Mouse (Mus musculus): ENCODE results near the gene Fktn. TPM values are rescaled to one million over a fixed set of nuclear protein-coding genes. Genes with fewer than 3 reads are reported as not detected.

Fktn gene
- polyA plus RNA-seq, 1 experiment from 2014 or later = 13.8 TPM

GRCm38 (mm10) chr4:53773911-53774310, 60.1 kb downstream of the Fktn start:
- Histone ChIP-seq H3K27me3 (peaks cover 25% of the 10 kb centered on the region), H3K4me2 (no peak overlapping the region), H3K4me1 (peaks cover 7% of the 10 kb centered on the region; the same call in 1 of the 2 replicates), H3K27ac (no peak overlapping the region), H3K4me3 (no peak overlapping the region), H3K9ac (no peak overlapping the region), H3K9me3 (no peaks in the 10 kb centered on the region), H3K36me3 (no peaks in the 10 kb centered on the region)
- WGBS = 47% methylated on average over 6 of the region's 6 CpGs
- ATAC-seq (ENCODE audit: insufficient number of reproducible peaks, insufficient read depth, low FRiP score, low TSS enrichment, low read depth) = no peak

GRCm38 (mm10) chr4:53781396-53781795, 67.6 kb downstream of the Fktn start:
- no peak for ATAC-seq (ENCODE audit: insufficient number of reproducible peaks, insufficient read depth, low FRiP score, low TSS enrichment, low read depth)
- no peak overlapping the region for H3K4me3 ChIP-seq
- no peak overlapping the region for H3K27ac ChIP-seq
- peaks cover 36% of the 10 kb centered on the region for H3K27me3 ChIP-seq
- no peaks in the 10 kb centered on the region for H3K36me3 ChIP-seq
- H3K9me3 ChIP-seq = no peaks in the 10 kb centered on the region
- H3K4me2 ChIP-seq = no peak overlapping the region
- H3K4me1 ChIP-seq = peaks cover 23% of the 10 kb centered on the region
- WGBS = 53% methylated on average over 4 of the region's 4 CpGs
- H3K9ac ChIP-seq = no peak overlapping the region

- no peak for ATAC-seq (ENCODE audit: insufficient number of reproducible peaks, insufficient read depth, low FRiP score, low TSS enrichment, low read depth)
- 11% methylated on average over 14 of the region's 14 CpGs for WGBS
- H3K36me3 ChIP-seq = no peaks in the 10 kb centered on the region
- no peaks in the 10 kb centered on the region for H3K9me3 ChIP-seq
- H3K27me3 ChIP-seq = peaks cover 25% of the 10 kb centered on the region
- H3K9ac ChIP-seq = no peak overlapping the region
- H3K4me1 ChIP-seq = peaks cover 23% of the 10 kb centered on the region
- no peak overlapping the region for H3K27ac ChIP-seq
- H3K4me2 ChIP-seq = no peak overlapping the region
- no peak overlapping the region for H3K4me3 ChIP-seq
Observed at GRCm38 (mm10) chr4:53782216-53783070, 68.6 kb downstream of the Fktn start.

- Histone ChIP-seq H3K9ac (no peak overlapping the region), H3K4me1 (peaks cover 7% of the 10 kb centered on the region), H3K27ac (no peak overlapping the region), H3K9me3 (no peaks in the 10 kb centered on the region), H3K27me3 (peaks cover 3% of the 10 kb centered on the region; the same call in 1 of the 2 replicates), H3K4me3 (no peak overlapping the region), H3K4me2 (no peak overlapping the region), H3K36me3 (no peaks in the 10 kb centered on the region)
- ATAC-seq (ENCODE audit: insufficient number of reproducible peaks, insufficient read depth, low FRiP score, low TSS enrichment, low read depth) = no peak
- WGBS = 83% methylated on average over 15 of the region's 15 CpGs
Observed at GRCm38 (mm10) chr4:53785746-53786398, 72.1 kb downstream of the Fktn start.

GRCm38 (mm10) chr4:53786851-53787250, 73.1 kb downstream of the Fktn start:
- no peaks in the 10 kb centered on the region for H3K9me3 ChIP-seq
- ATAC-seq (ENCODE audit: insufficient number of reproducible peaks, insufficient read depth, low FRiP score, low TSS enrichment, low read depth) = no peak
- no peak overlapping the region for H3K27ac ChIP-seq
- no peaks in the 10 kb centered on the region for H3K36me3 ChIP-seq
- H3K4me1 ChIP-seq = peaks cover 7% of the 10 kb centered on the region
- no peaks in the 10 kb centered on the region for H3K27me3 ChIP-seq
- H3K9ac ChIP-seq = no peak overlapping the region
- H3K4me2 ChIP-seq = no peak overlapping the region
- no peak overlapping the region for H3K4me3 ChIP-seq
- WGBS = 73% methylated on average over 5 of the region's 5 CpGs

GRCm38 (mm10) chr4:53789346-53789745, 75.5 kb downstream of the Fktn start:
- H3K27me3 ChIP-seq = no peaks in the 10 kb centered on the region
- WGBS = 14% methylated on average over 4 of the region's 4 CpGs
- no peak for ATAC-seq (ENCODE audit: insufficient number of reproducible peaks, insufficient read depth, low FRiP score, low TSS enrichment, low read depth)
- no peak overlapping the region for H3K27ac ChIP-seq
- no peak overlapping the region for H3K9ac ChIP-seq
- no peak overlapping the region for H3K4me2 ChIP-seq
- no peaks in the 10 kb centered on the region for H3K36me3 ChIP-seq
- no peak overlapping the region for H3K4me3 ChIP-seq
- H3K4me1 ChIP-seq = no peaks in the 10 kb centered on the region
- no peaks in the 10 kb centered on the region for H3K9me3 ChIP-seq

GRCm38 (mm10) chr4:53794257-53794966, 80.6 kb downstream of the Fktn start:
- Histone ChIP-seq H3K27ac (no peak overlapping the region), H3K27me3 (0 out of 2 replicates have a peak, but pooled peaks cover 5% of the 10 kb centered on the region), H3K9me3 (no peaks in the 10 kb centered on the region), H3K36me3 (no peaks in the 10 kb centered on the region), H3K4me1 (no peaks in the 10 kb centered on the region; the same call in 1 of the 2 replicates), H3K9ac (no peak overlapping the region), H3K4me2 (no peak overlapping the region), H3K4me3 (no peak overlapping the region)
- ATAC-seq (ENCODE audit: insufficient number of reproducible peaks, insufficient read depth, low FRiP score, low TSS enrichment, low read depth) = no peak
- WGBS = 83% methylated on average over 5 of the region's 5 CpGs

- H3K9ac ChIP-seq = no peak overlapping the region
- 0 out of 2 replicates have a peak, but pooled peaks cover 5% of the 10 kb centered on the region for H3K27me3 ChIP-seq
- H3K27ac ChIP-seq = no peak overlapping the region
- no peaks in the 10 kb centered on the region for H3K9me3 ChIP-seq
- 36% methylated on average over 2 of the region's 2 CpGs for WGBS
- no peak overlapping the region for H3K4me3 ChIP-seq
- H3K4me1 ChIP-seq = no peaks in the 10 kb centered on the region; the same call in 1 of the 2 replicates
- no peak overlapping the region for H3K4me2 ChIP-seq
- ATAC-seq (ENCODE audit: insufficient number of reproducible peaks, insufficient read depth, low FRiP score, low TSS enrichment, low read depth) = no peak
- H3K36me3 ChIP-seq = no peaks in the 10 kb centered on the region
Observed at GRCm38 (mm10) chr4:53795086-53795485, 81.3 kb downstream of the Fktn start.

- WGBS = 73% methylated on average over 2 of the region's 2 CpGs
- Histone ChIP-seq H3K9ac (no peak overlapping the region), H3K4me1 (no peaks in the 10 kb centered on the region; the same call in 1 of the 2 replicates), H3K9me3 (no peaks in the 10 kb centered on the region), H3K36me3 (no peaks in the 10 kb centered on the region), H3K27me3 (0 out of 2 replicates have a peak, but pooled peaks cover 5% of the 10 kb centered on the region), H3K4me3 (no peak overlapping the region), H3K4me2 (no peak overlapping the region), H3K27ac (no peak overlapping the region)
- no peak for ATAC-seq (ENCODE audit: insufficient number of reproducible peaks, insufficient read depth, low FRiP score, low TSS enrichment, low read depth)
Observed at GRCm38 (mm10) chr4:53795706-53796105, 81.9 kb downstream of the Fktn start.

GRCm38 (mm10) chr4:53796865-53797772, 83.3 kb downstream of the Fktn start:
- Histone ChIP-seq H3K4me1 (no peaks in the 10 kb centered on the region; the same call in 1 of the 2 replicates), H3K36me3 (no peaks in the 10 kb centered on the region), H3K4me3 (no peak overlapping the region), H3K27me3 (0 out of 2 replicates have a peak, but pooled peaks cover 5% of the 10 kb centered on the region), H3K9ac (no peak overlapping the region), H3K27ac (no peak overlapping the region), H3K9me3 (no peaks in the 10 kb centered on the region), H3K4me2 (no peak overlapping the region)
- WGBS = 12% methylated on average over 18 of the region's 18 CpGs
- no peak for ATAC-seq (ENCODE audit: insufficient number of reproducible peaks, insufficient read depth, low FRiP score, low TSS enrichment, low read depth)
